Mouse (Mus musculus) neural tube, embryonic 14.5 days (tissue): ENCODE results near the gene Ms4a1. TPM values are rescaled to one million over a fixed set of nuclear protein-coding genes. Genes with fewer than 3 reads are reported as not detected.
"Not testable (repeated sequence)": the region's sequence is repeated elsewhere in the genome, so short reads cannot be mapped to it uniquely, and the experiment has no call there.

Source experiments
- ATAC-seq: fragments of 200-750 bp; cut with Nextera tagmentation; 2 replicates; pipeline ENCODE4 v1.8.0; 2017; ENCODE audit warnings: low read depth, mild to moderate bottlenecking, moderate TSS enrichment, moderate library complexity
- H3K27ac ChIP-seq: fragments of 300-500 bp; sonication (generic); 2 replicates; pipeline ENCODE4 v1.5.1; 2014; ENCODE audit warnings: low read depth, mild to moderate bottlenecking, control low read depth, low read length, moderate library complexity, mixed read lengths
- H3K27me3 ChIP-seq: fragments of 300-500 bp; sonication (generic); 2 replicates; pipeline ENCODE4 v1.6.1; 2014; ENCODE audit warnings: low read length; ENCODE audit not compliant: control insufficient read depth, insufficient read depth
- H3K36me3 ChIP-seq: fragments of 300-500 bp; sonication (generic); 2 replicates; pipeline ENCODE4 v1.6.1; 2014; ENCODE audit warnings: low read length, mixed read lengths; ENCODE audit not compliant: control insufficient read depth, insufficient read depth
- H3K4me1 ChIP-seq: fragments of 300-500 bp; sonication (generic); 2 replicates; pipeline ENCODE4 v1.6.1; 2014; ENCODE audit warnings: low read length; ENCODE audit not compliant: control insufficient read depth, insufficient read depth
- H3K4me2 ChIP-seq: fragments of 300-500 bp; sonication (generic); 2 replicates; pipeline ENCODE4 v1.6.1; 2014; ENCODE audit warnings: mild to moderate bottlenecking, low read depth, low read length, control low read depth
- H3K4me3 ChIP-seq: fragments of 300-500 bp; sonication (generic); 2 replicates; pipeline ENCODE4 v1.5.1; 2014; ENCODE audit warnings: low read depth, low read length, control low read depth, mixed read lengths
- H3K9ac ChIP-seq: fragments of 300-500 bp; sonication (generic); replicated peaks from 2 replicates; pipeline ENCODE4 v1.6.1; 2014; ENCODE audit warnings: low read depth, mild to moderate bottlenecking, control low read depth, low read length, mixed read lengths
- H3K9me3 ChIP-seq: fragments of 300-500 bp; sonication (generic); 2 replicates; pipeline ENCODE4 v1.6.1; 2016; ENCODE audit warnings: low read length; ENCODE audit not compliant: control insufficient read depth
- WGBS: fragments of 180-500 bp; shearing (Covaris S2); extraction: QIAGEN DNeasy Blood & Tissue Kit; methylation state at CpG from one replicate; pipeline ENCODE4 v1.1.7; 2014; 5-methylcytosine and 5-hydroxymethylcytosine counted together
- polyA plus RNA-seq: library from polyadenylated mRNA; unstranded; fragments of >200 nt; fragmentation: Nextera tagmentation; extraction: Ambion mirVana; gene quantifications from 2 replicates; pipeline ENCODE4 v1.2.1, GENCODE M21; 2014

The Ms4a1 gene
- polyA plus RNA-seq, 1 experiment from 2014 or later, result not detected

DNA sequence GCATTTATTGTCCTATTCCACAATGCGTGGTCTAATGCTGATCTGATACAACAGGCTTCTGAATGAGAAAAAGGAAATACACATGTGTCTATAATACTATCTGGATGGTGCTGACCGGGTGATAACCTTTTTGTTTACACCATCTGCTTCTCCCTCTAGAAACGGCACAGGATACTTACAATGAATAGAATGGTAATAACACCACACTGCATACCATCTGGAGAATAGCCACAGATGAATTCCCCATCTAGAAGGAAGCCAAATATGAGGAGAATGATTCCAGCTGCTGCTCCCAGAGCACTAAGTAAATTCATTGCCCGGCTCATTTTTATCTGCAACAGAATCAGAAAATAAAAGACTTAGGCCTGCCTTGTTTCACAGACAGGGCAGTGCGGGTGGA is 10.4 kb upstream of the Ms4a1 start:
- peak; percentile 47; the same call in 1 of the 2 replicates for ATAC-seq
- Histone ChIP-seq H3K27ac (no peak overlapping the region), H3K4me2 (no peak overlapping the region), H3K9ac (no peak overlapping the region), H3K4me3 (no peak overlapping the region), H3K27me3 (no peaks in the 10 kb centered on the region), H3K4me1 (no peaks in the 10 kb centered on the region), H3K9me3 (no peaks in the 10 kb centered on the region), H3K36me3 (no peaks in the 10 kb centered on the region)
- WGBS, result 55% methylated on average over 5 of the region's 5 CpGs

DNA sequence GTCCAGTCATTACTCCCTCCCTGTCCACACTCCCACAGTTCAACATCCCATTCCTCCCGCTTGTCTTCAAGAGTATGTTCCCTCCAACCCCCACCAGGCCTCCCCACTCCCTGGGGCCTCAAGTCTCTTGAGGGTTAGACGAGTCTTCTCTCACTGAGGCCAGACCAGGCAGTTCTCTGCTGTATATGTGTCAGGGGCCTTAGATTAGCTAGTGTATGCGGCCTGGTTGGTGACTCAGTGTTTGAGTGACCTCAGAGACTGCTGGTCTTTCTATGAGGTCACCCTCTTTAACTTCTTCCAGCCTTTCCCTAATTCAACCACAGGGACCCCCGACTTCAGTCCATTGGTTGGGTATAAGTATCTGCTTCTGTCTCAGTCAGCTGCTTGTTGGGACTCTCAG is 915 bp upstream of the Ms4a1 start:
- no peak overlapping the region for H3K27ac ChIP-seq
- no peaks in the 10 kb centered on the region for H3K4me1 ChIP-seq
- WGBS, result 87% methylated on average over 4 of the region's 4 CpGs
- no peak for ATAC-seq
- H3K36me3 ChIP-seq, result no peaks in the 10 kb centered on the region
- no peak overlapping the region for H3K4me2 ChIP-seq
- H3K27me3 ChIP-seq, result no peaks in the 10 kb centered on the region
- no peak overlapping the region for H3K9ac ChIP-seq
- no peaks in the 10 kb centered on the region for H3K9me3 ChIP-seq
- no peak overlapping the region for H3K4me3 ChIP-seq

DNA sequence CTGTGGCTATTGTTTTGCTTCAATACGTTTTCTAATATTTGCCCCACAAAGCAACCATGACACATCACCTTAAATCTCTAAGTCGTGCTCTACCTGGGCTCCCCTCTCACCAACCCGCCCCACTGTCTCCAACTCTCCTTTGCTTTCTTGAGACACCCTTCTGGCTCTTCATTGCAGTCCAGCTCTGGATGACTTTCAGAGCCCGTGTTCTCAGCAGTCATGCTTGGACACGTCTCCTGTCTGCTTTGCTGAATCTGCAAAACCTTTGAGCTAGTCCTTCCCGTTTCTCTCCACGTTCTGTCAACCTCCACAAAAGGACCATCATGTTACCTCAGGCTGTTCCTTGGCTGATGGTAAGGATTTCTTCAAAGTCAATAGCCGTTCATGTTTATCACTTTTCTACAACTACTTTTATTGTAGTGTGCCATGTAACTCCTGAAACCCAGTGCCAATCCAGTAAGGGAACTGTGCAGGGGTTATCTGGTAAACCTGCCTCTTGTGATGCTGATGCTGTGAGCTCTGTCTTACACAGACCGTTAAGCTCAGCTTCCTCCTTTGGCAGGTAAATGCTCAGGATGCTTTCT is 1.3 kb downstream of the Ms4a1 start:
- no peak overlapping the region for H3K4me2 ChIP-seq
- ATAC-seq, result no peak
- no peaks in the 10 kb centered on the region for H3K27me3 ChIP-seq
- no peak overlapping the region for H3K27ac ChIP-seq
- H3K9me3 ChIP-seq, result no peaks in the 10 kb centered on the region
- H3K4me3 ChIP-seq, result no peak overlapping the region
- no peaks in the 10 kb centered on the region for H3K4me1 ChIP-seq
- H3K9ac ChIP-seq, result no peak overlapping the region
- 84% methylated on average over 9 of the region's 9 CpGs for WGBS
- no peaks in the 10 kb centered on the region for H3K36me3 ChIP-seq

DNA sequence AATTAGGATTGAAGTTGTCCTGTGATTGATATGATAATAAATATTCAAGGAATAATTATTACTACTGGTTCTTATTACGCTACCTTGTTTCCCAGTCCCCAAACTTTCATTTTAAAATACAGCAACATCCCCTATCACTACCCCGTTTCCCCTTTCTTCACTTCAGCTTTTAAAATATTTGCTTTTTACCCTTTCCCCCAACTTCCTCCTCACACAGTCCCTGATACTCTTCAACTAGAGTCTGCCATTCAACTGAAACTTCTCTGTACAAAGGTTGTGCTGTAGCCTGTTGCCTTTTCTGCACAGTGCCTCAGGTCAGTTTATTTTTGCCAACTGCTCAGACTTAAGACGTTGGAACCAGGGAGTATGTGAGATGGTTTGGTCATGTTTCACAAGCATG is 2.5 kb downstream of the Ms4a1 start:
- WGBS, result 86% methylated on average over 3 of the region's 3 CpGs
- H3K4me1 ChIP-seq, result no peaks in the 10 kb centered on the region
- H3K4me3 ChIP-seq, result no peak overlapping the region
- H3K27me3 ChIP-seq, result no peaks in the 10 kb centered on the region
- no peak overlapping the region for H3K4me2 ChIP-seq
- no peak overlapping the region for H3K27ac ChIP-seq
- H3K9me3 ChIP-seq, result no peaks in the 10 kb centered on the region
- ATAC-seq, result no peak
- H3K36me3 ChIP-seq, result no peaks in the 10 kb centered on the region
- no peak overlapping the region for H3K9ac ChIP-seq

DNA sequence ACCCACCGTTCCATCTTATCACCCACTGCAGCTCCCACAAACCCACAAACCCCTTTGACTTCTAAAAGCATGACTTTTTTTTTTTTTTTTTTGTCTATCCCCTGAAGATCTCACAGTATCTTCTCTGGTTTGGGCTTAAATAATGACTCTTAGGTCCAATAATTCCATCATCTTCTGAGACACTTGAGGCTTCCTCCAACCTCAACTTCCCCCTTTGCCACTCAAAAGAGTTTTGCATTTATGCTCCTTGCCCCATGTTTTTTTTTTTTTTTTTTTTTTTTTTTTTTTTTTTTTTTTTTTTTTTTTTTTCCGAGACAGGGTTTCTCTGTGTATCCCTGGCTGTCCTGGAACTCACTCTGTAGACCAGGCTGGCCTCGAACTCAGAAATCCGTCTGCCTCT is 3.1 kb downstream of the Ms4a1 start:
- not testable (repeated sequence) for H3K9me3 ChIP-seq, H3K27me3 ChIP-seq, H3K36me3 ChIP-seq, H3K4me2 ChIP-seq, H3K27ac ChIP-seq, H3K4me1 ChIP-seq, H3K4me3 ChIP-seq, ATAC-seq, H3K9ac ChIP-seq
- 86% methylated on average over 4 of the region's 4 CpGs for WGBS

DNA sequence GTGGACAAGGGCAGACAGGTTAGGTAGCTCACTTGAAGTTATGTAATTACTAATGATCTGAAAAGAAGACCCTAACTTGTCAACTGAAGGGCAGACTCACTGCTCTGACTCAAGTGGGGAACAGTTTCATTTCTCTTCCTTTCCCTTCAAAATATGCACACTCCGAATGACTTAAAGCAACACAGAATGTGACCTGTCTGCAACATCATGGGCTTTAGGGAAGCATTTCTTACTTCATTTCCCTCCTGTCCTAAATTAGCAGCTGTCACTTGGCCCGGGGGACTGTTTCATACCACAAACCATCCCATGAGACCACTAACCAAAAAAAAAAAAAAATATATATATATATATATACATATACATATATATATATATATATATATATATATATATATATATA is 4.5 kb downstream of the Ms4a1 start:
- WGBS, result 97% methylated on average over 2 of the region's 2 CpGs

DNA sequence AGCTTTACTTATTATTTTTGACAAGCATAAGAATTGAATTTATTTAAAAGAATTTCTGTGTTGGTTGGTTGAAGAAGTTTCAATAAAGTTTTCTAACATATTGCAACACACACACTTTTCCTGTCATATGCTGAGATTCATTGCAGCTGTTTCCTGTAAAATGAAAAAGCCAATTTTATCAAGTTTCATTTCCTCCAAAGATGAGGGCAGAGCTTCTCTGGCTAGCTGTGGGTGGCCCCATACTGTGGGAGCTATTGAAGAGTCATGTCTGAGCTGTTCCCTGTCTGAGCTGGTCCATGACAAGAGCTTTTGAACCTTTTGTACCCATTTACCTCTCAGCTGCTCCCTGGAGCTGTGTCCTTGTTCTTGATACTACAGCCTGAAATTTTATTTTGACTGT is 21.8 kb downstream of the Ms4a1 start:
- no peak overlapping the region for H3K9ac ChIP-seq
- H3K36me3 ChIP-seq, result no peaks in the 10 kb centered on the region
- ATAC-seq, result no peak
- no peak overlapping the region for H3K4me2 ChIP-seq
- no peak overlapping the region for H3K27ac ChIP-seq
- no peaks in the 10 kb centered on the region for H3K9me3 ChIP-seq
- H3K4me3 ChIP-seq, result no peak overlapping the region
- no peaks in the 10 kb centered on the region for H3K27me3 ChIP-seq
- no peaks in the 10 kb centered on the region for H3K4me1 ChIP-seq

More for the DNA sequence above, 4.5 kb downstream of the Ms4a1 start:
- no peak for ATAC-seq
- Histone ChIP-seq H3K27me3 (no peaks in the 10 kb centered on the region), H3K4me1 (no peaks in the 10 kb centered on the region), H3K9ac (no peak overlapping the region), H3K9me3 (no peaks in the 10 kb centered on the region), H3K27ac (no peak overlapping the region), H3K4me3 (no peak overlapping the region), H3K36me3 (no peaks in the 10 kb centered on the region), H3K4me2 (no peak overlapping the region)

DNA sequence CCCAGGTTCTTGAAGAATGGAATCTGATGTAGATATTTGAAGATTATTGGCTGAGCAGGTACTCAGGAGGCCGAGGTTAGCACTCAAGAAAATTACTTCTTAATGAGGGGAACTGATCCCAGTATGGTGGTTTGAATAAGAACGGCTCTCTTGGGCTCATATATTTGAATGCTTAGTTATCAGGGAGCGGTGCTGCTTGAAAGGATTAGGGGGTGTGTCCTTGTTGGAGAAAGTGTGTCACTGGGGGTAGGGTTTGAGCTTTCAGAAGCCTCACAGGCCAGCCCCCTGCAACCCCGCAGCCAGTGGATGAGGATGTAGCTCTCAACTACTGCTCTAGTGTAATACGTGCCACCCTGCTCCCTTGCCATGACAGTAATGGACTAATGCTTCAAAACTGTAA is 23.5 kb downstream of the Ms4a1 start:
- ATAC-seq, result peak; percentile 68; the same call in 1 of the 2 replicates
- WGBS, result 54% methylated on average over 5 of the region's 5 CpGs
- no peak overlapping the region for H3K9ac ChIP-seq
- H3K4me3 ChIP-seq, result no peak overlapping the region
- no peaks in the 10 kb centered on the region for H3K27me3 ChIP-seq
- H3K4me2 ChIP-seq, result no peak overlapping the region
- no peak overlapping the region for H3K27ac ChIP-seq
- no peaks in the 10 kb centered on the region for H3K4me1 ChIP-seq
- no peaks in the 10 kb centered on the region for H3K36me3 ChIP-seq
- no peaks in the 10 kb centered on the region for H3K9me3 ChIP-seq

DNA sequence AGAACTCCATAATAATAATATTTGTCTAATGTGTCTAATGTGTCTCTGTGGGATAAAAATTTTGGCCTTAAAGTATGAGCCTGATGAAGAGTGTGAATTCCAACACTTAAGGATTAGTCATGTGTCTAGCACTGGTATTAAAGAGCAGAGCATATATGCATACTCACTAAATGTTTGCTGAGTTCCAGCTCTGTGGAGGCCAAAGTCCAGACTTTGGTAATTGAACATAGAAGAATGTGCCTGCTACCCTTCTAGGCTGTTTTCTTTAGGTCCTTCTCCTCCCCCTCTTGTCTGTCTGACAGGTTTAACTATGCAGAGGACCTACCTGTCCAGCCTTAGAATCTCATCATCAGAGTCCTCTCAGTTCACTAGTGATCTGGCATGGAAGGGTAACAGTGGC is 30.2 kb downstream of the Ms4a1 start:
- Histone ChIP-seq H3K27me3 (no peaks in the 10 kb centered on the region), H3K27ac (no peak overlapping the region), H3K9ac (no peak overlapping the region), H3K4me1 (no peaks in the 10 kb centered on the region), H3K4me3 (no peak overlapping the region), H3K9me3 (no peaks in the 10 kb centered on the region), H3K36me3 (no peaks in the 10 kb centered on the region), H3K4me2 (no peak overlapping the region)
- ATAC-seq, result no peak
